Comparison of ENCODE assay signal across 16 mouse cellular contexts in genomic region chr11:76106551-76107496, GRCm38 (mm10).
DNase-seq lines count a peak whose midpoint lies in the region; ATAC-seq and TF ChIP-seq lines count a peak whose summit lies in the region.
"Had no signal": no experiment of that assay in that cellular context is flagged by ENCODE, and none has a peak within 500 bp of the region (broad histone marks: within the 10 kb centered on the region; RNA-seq: fewer than 3 reads in every experiment).

No protein-coding gene starts in this region.

- no peak for ATAC-seq in intestine, embryonic 14.5 days (replicated peaks; ENCODE audit: low FRiP score, low TSS enrichment, low read depth)
- no peak for ATAC-seq in intestine, postnatal 0 days
- ATAC-seq in embryonic facial prominence, embryonic 12.5 days (ENCODE audit: insufficient number of reproducible peaks, insufficient read depth, low FRiP score, low TSS enrichment): peak; percentile 80; the same call in 1 of the 2 replicates
- peak; percentile 41; the same call in 1 of the 2 replicates for ATAC-seq in limb, embryonic 14.5 days (ENCODE audit: low FRiP score, low read depth)
- no peak for ATAC-seq in granulocyte monocyte progenitor cell, adult 5-6 weeks (replicated peaks; ENCODE audit: poor library complexity, severe bottlenecking)
- ATAC-seq in hindbrain, embryonic 14.5 days (ENCODE audit: low FRiP score): no peak
- ATAC-seq: forebrain, embryonic 16.5 days; Patski had no signal

- no peak for TF ChIP-seq CTCF in intestine, postnatal 0 days (IDR thresholded peaks at IDR 0.05; ENCODE audit: low read depth)

- DNase-seq in intestine, embryonic 14.5 days (ENCODE audit: low spot score): no peak
- peak; percentile 56 for DNase-seq in limb, embryonic 14.5 days (ENCODE audit: low spot score)
- DNase-seq in thymus, postnatal 10 days (ENCODE audit: low spot score in 2 of 2): peak; percentile 71 to 72
- no peak for DNase-seq in spleen, postnatal 4 days (ENCODE audit: low spot score in 2 of 2)
- no peak for DNase-seq in hindbrain, embryonic 14.5 days (ENCODE audit: low spot score)
- DNase-seq: adrenal gland, postnatal 10 days; left cerebral cortex, postnatal 4 days; right cerebral cortex, postnatal 4 days had no signal

- H3K9me3 ChIP-seq in intestine, embryonic 14.5 days (ENCODE audit: control insufficient read depth, low read length): no peaks in the 10 kb centered on the region
- no peaks in the 10 kb centered on the region for H3K9me3 ChIP-seq in intestine, postnatal 0 days (ENCODE audit: control insufficient read depth)
- no peaks in the 10 kb centered on the region for H3K9me3 ChIP-seq in embryonic facial prominence, embryonic 12.5 days
- H3K9me3 ChIP-seq in limb, embryonic 14.5 days (ENCODE audit: control insufficient read depth, low read length): no peaks in the 10 kb centered on the region
- no peaks in the 10 kb centered on the region for H3K9me3 ChIP-seq in hindbrain, embryonic 14.5 days (ENCODE audit: control insufficient read depth, low read length)
- H3K9me3 ChIP-seq: heart, embryonic 10.5 days; hindbrain, embryonic 13.5 days; megakaryocyte, embryonic 14.5 days had no signal

- no peaks in the 10 kb centered on the region for H3K27me3 ChIP-seq in intestine, embryonic 14.5 days (replicated peaks; ENCODE audit: control insufficient read depth, insufficient read depth, low read length)
- no peaks in the 10 kb centered on the region for H3K27me3 ChIP-seq in intestine, postnatal 0 days (replicated peaks; ENCODE audit: control insufficient read depth, insufficient read depth, low read length)
- H3K27me3 ChIP-seq in embryonic facial prominence, embryonic 12.5 days: no peaks in the 10 kb centered on the region
- H3K27me3 ChIP-seq in limb, embryonic 14.5 days (ENCODE audit: control insufficient read depth, insufficient read depth, low read length): no peaks in the 10 kb centered on the region
- H3K27me3 ChIP-seq in hindbrain, embryonic 14.5 days (ENCODE audit: control insufficient read depth, insufficient read depth, low read length): no peaks in the 10 kb centered on the region
- H3K27me3 ChIP-seq: hindbrain, embryonic 13.5 days; megakaryocyte, embryonic 14.5 days; Patski had no signal

- H3K4me1 ChIP-seq in intestine, embryonic 14.5 days (replicated peaks; ENCODE audit: control insufficient read depth, insufficient read depth, low read length): peaks cover 14% of the 10 kb centered on the region
- H3K4me1 ChIP-seq in intestine, postnatal 0 days (replicated peaks; ENCODE audit: control insufficient read depth, insufficient read depth, low read length): no peaks in the 10 kb centered on the region
- H3K4me1 ChIP-seq in embryonic facial prominence, embryonic 12.5 days: peaks cover 26% of the 10 kb centered on the region
- peaks cover 24% of the 10 kb centered on the region for H3K4me1 ChIP-seq in limb, embryonic 14.5 days (ENCODE audit: control insufficient read depth, insufficient read depth, low read length)
- H3K4me1 ChIP-seq in hindbrain, embryonic 14.5 days (replicated peaks; ENCODE audit: control insufficient read depth, insufficient read depth, low read length): no peaks in the 10 kb centered on the region
- H3K4me1 ChIP-seq: hindbrain, embryonic 13.5 days had no signal

- H3K4me3 ChIP-seq in intestine, embryonic 14.5 days (ENCODE audit: low read depth, low read length): no peak overlapping the region
- no peak overlapping the region for H3K4me3 ChIP-seq in intestine, postnatal 0 days (ENCODE audit: low read depth, low read length)
- H3K4me3 ChIP-seq in embryonic facial prominence, embryonic 12.5 days: no peak overlapping the region
- H3K4me3 ChIP-seq in limb, embryonic 14.5 days (replicated peaks; ENCODE audit: low read length): no peak overlapping the region
- no peak overlapping the region for H3K4me3 ChIP-seq in hindbrain, embryonic 14.5 days (replicated peaks; ENCODE audit: low read length)
- H3K4me3 ChIP-seq: heart, embryonic 10.5 days; hindbrain, embryonic 13.5 days; megakaryocyte, embryonic 14.5 days had no signal

- no peak for TF ChIP-seq POLR2A in limb, embryonic 14.5 days (IDR thresholded peaks at IDR 0.05; ENCODE audit: borderline replicate concordance, extremely low read depth, insufficient read depth, insufficient read length)

- 57% methylated on average over 11 of the region's 11 CpGs for WGBS in intestine, embryonic 14.5 days
- 64% methylated on average over 11 of the region's 11 CpGs for WGBS in intestine, postnatal 0 days
- 65% methylated on average over 11 of the region's 11 CpGs for WGBS in embryonic facial prominence, embryonic 12.5 days
- WGBS in limb, embryonic 14.5 days: 49% methylated on average over 11 of the region's 11 CpGs
- WGBS in hindbrain, embryonic 14.5 days: 94% methylated on average over 11 of the region's 11 CpGs

- H3K36me3 ChIP-seq in intestine, embryonic 14.5 days (ENCODE audit: control insufficient read depth, insufficient read depth, low read length): peaks cover 4% of the 10 kb centered on the region
- H3K36me3 ChIP-seq in intestine, postnatal 0 days (ENCODE audit: control insufficient read depth, insufficient read depth): peaks cover 25% of the 10 kb centered on the region
- 0 out of 2 replicates have a peak, but pooled peaks cover under 1% of the 10 kb centered on the region for H3K36me3 ChIP-seq in embryonic facial prominence, embryonic 12.5 days
- peaks cover 3% of the 10 kb centered on the region for H3K36me3 ChIP-seq in limb, embryonic 14.5 days (ENCODE audit: control insufficient read depth, insufficient read depth, low read length)
- H3K36me3 ChIP-seq in hindbrain, embryonic 14.5 days (replicated peaks; ENCODE audit: control insufficient read depth, insufficient read depth): peaks cover 76% of the 10 kb centered on the region

- H3K27ac ChIP-seq in intestine, embryonic 14.5 days (ENCODE audit: low read depth): peak overlapping the region; percentile 52
- H3K27ac ChIP-seq in intestine, postnatal 0 days (ENCODE audit: low read depth, low read length): no peak overlapping the region
- peak overlapping the region; percentile 78 for H3K27ac ChIP-seq in embryonic facial prominence, embryonic 12.5 days
- peak overlapping the region; percentile 43 for H3K27ac ChIP-seq in limb, embryonic 14.5 days (replicated peaks; ENCODE audit: low read depth, low read length)
- no peak overlapping the region for H3K27ac ChIP-seq in hindbrain, embryonic 14.5 days
- H3K27ac ChIP-seq: heart, embryonic 10.5 days; hindbrain, embryonic 13.5 days had no signal

- H3K4me2 ChIP-seq in intestine, embryonic 14.5 days (ENCODE audit: low read length): no peak overlapping the region
- H3K4me2 ChIP-seq in intestine, postnatal 0 days (replicated peaks; ENCODE audit: low read depth): no peak overlapping the region
- H3K4me2 ChIP-seq in embryonic facial prominence, embryonic 12.5 days (replicated peaks): no peak overlapping the region
- H3K4me2 ChIP-seq in limb, embryonic 14.5 days (replicated peaks; ENCODE audit: low read depth, low read length, severe bottlenecking): no peak overlapping the region
- no peak overlapping the region for H3K4me2 ChIP-seq in hindbrain, embryonic 14.5 days (replicated peaks)
- H3K4me2 ChIP-seq: hindbrain, embryonic 13.5 days had no signal

- H3K9ac ChIP-seq in intestine, embryonic 14.5 days (ENCODE audit: low read length): no peak overlapping the region
- no peak overlapping the region for H3K9ac ChIP-seq in intestine, postnatal 0 days (ENCODE audit: low read depth, low read length)
- H3K9ac ChIP-seq in embryonic facial prominence, embryonic 12.5 days: no peak overlapping the region
- no peak overlapping the region for H3K9ac ChIP-seq in limb, embryonic 14.5 days (ENCODE audit: low read depth, low read length, severe bottlenecking)
- no peak overlapping the region for H3K9ac ChIP-seq in hindbrain, embryonic 14.5 days
- H3K9ac ChIP-seq: hindbrain, embryonic 13.5 days had no signal

Comparison
In these comparisons a context has a peak if more than half of its experiments do, and no peak if none do; other contexts are left out.
1. H3K27ac ChIP-seq: peak in intestine, embryonic 14.5 days (single experiment), embryonic facial prominence, embryonic 12.5 days (single experiment) and limb, embryonic 14.5 days (single experiment); none in intestine, postnatal 0 days (single experiment) and hindbrain, embryonic 14.5 days (single experiment).
2. ATAC-seq: peak in embryonic facial prominence, embryonic 12.5 days (single experiment) and limb, embryonic 14.5 days (single experiment); none in intestine, embryonic 14.5 days (single experiment), intestine, postnatal 0 days (single experiment), granulocyte monocyte progenitor cell, adult 5-6 weeks (single experiment) and hindbrain, embryonic 14.5 days (single experiment).
3. DNase-seq: peak in limb, embryonic 14.5 days (single experiment) and thymus, postnatal 10 days (2 of 2); none in intestine, embryonic 14.5 days (single experiment), spleen, postnatal 4 days (0 of 2) and hindbrain, embryonic 14.5 days (single experiment).